Mouse (Mus musculus) hindbrain, postnatal 0 days (tissue): ENCODE data around the gene Cant1. TPM values are rescaled to one million over a fixed set of nuclear protein-coding genes. Genes with fewer than 3 reads are reported as not detected.

Experiments
- ATAC-seq: fragments of 200-750 bp; cut with Nextera tagmentation; 2 replicates; pipeline ENCODE4 v1.8.0; 2017; ENCODE audit warnings: mild to moderate bottlenecking, moderate TSS enrichment, moderate library complexity
- DNase-seq: peaks from one replicate; pipeline ENCODE4 v3.0.0-alpha.2; 2015; ENCODE audit warnings: low spot score
- H3K27ac ChIP-seq: fragments of 300-500 bp; sonication (generic); 2 replicates; pipeline ENCODE4 v1.5.1; 2014; ENCODE audit warnings: mild to moderate bottlenecking
- H3K27me3 ChIP-seq: fragments of 300-500 bp; sonication (generic); 2 replicates; pipeline ENCODE4 v1.6.1; 2014; ENCODE audit warnings: low read length, mixed read lengths; ENCODE audit not compliant: insufficient read depth
- H3K36me3 ChIP-seq: fragments of 300-500 bp; sonication (generic); 2 replicates; pipeline ENCODE4 v1.6.1; 2014; ENCODE audit warnings: low read length, mixed read lengths; ENCODE audit not compliant: insufficient read depth
- H3K4me1 ChIP-seq: fragments of 300-500 bp; sonication (generic); 2 replicates; pipeline ENCODE4 v1.6.1; 2014; ENCODE audit warnings: antibody characterized with exemption, low read length, mixed read lengths; ENCODE audit not compliant: insufficient read depth
- H3K4me2 ChIP-seq: fragments of 300-500 bp; sonication (generic); 2 replicates; pipeline ENCODE4 v1.6.1; 2014; ENCODE audit warnings: low read depth, mild to moderate bottlenecking, low read length, moderate library complexity, mixed read lengths
- H3K4me3 ChIP-seq: fragments of 300-500 bp; sonication (generic); 2 replicates; pipeline ENCODE4 v1.5.1; 2014; ENCODE audit warnings: low read length
- H3K9ac ChIP-seq: fragments of 300-500 bp; sonication (generic); replicated peaks from 2 replicates; pipeline ENCODE4 v1.6.1; 2014; ENCODE audit warnings: mild to moderate bottlenecking, low read length, moderate library complexity, mixed read lengths
- H3K9me3 ChIP-seq: fragments of 300-500 bp; sonication (generic); 2 replicates; pipeline ENCODE4 v1.6.1; 2016; ENCODE audit warnings: low read length, mixed read lengths
- CTCF ChIP-seq: IDR thresholded peaks from 2 replicates; pipeline ENCODE4 v1.5.1; 2016; ENCODE audit warnings: antibody characterized with exemption, control low read depth, low read depth
- WGBS: fragments of 180-500 bp; shearing (Covaris S2); extraction: QIAGEN DNeasy Blood & Tissue Kit; methylation state at CpG from one replicate; pipeline ENCODE4 v1.1.7; 2014; 5-methylcytosine and 5-hydroxymethylcytosine counted together
- polyA plus RNA-seq: library from polyadenylated mRNA; unstranded; fragments of >200 nt; fragmentation: Nextera tagmentation; extraction: Ambion mirVana; gene quantifications from 2 replicates; pipeline ENCODE4 v1.2.1, GENCODE M21; 2015
- total RNA-seq: library from RNA; depleted of rRNA; stranded (reverse); fragments of >200 nt; gene quantifications from 2 replicates; pipeline ENCODE4 v1.2.3, GENCODE M21; 2014

Cant1 gene
- total and polyA plus RNA-seq, 2 experiments from 2014 or later = 25.8 to 47.9 TPM

- Histone ChIP-seq H3K9ac (no peak overlapping the region), H3K36me3 (peaks cover 3% of the 10 kb centered on the region; the same call in 1 of the 2 replicates), H3K27me3 (no peaks in the 10 kb centered on the region), H3K4me2 (no peak overlapping the region), H3K9me3 (no peaks in the 10 kb centered on the region), H3K4me3 (no peak overlapping the region), H3K27ac (no peak overlapping the region), H3K4me1 (peaks cover 19% of the 10 kb centered on the region; the same call in 1 of the 2 replicates)
- DNase-seq (peak; percentile 36), ATAC-seq (no peak)
- no peak for TF ChIP-seq CTCF
- WGBS = 58% methylated on average over 7 of the region's 7 CpGs
Measured at GRCm38 (mm10) chr11:118416046-118416445, 2.8 kb downstream of the Cant1 start.

GRCm38 (mm10) chr11:118415630-118416029, 3.3 kb downstream of the Cant1 start:
- ATAC-seq = no peak
- Histone ChIP-seq H3K4me3 (no peak overlapping the region), H3K4me1 (peaks cover 19% of the 10 kb centered on the region; the same call in 1 of the 2 replicates), H3K36me3 (peaks cover 7% of the 10 kb centered on the region; the same call in 1 of the 2 replicates), H3K9me3 (no peaks in the 10 kb centered on the region), H3K4me2 (no peak overlapping the region), H3K27ac (no peak overlapping the region), H3K9ac (no peak overlapping the region), H3K27me3 (no peaks in the 10 kb centered on the region)
- TF ChIP-seq CTCF = no peak
- DNase-seq = no peak
- WGBS = 78% methylated on average over 6 of the region's 6 CpGs

- H3K9me3 ChIP-seq = no peaks in the 10 kb centered on the region
- H3K27me3 ChIP-seq = no peaks in the 10 kb centered on the region
- no peak for DNase-seq
- no peak for ATAC-seq
- H3K4me3 ChIP-seq = no peak overlapping the region
- peaks cover 10% of the 10 kb centered on the region; the same call in 1 of the 2 replicates for H3K36me3 ChIP-seq
- H3K4me2 ChIP-seq = no peak overlapping the region
- H3K27ac ChIP-seq = no peak overlapping the region
- WGBS = 93% methylated on average over 5 of the region's 5 CpGs
- no peak for TF ChIP-seq CTCF
- no peak overlapping the region for H3K9ac ChIP-seq
- H3K4me1 ChIP-seq = peaks cover 19% of the 10 kb centered on the region; the same call in 1 of the 2 replicates
Measured at GRCm38 (mm10) chr11:118414270-118414669, 4.6 kb downstream of the Cant1 start.

GRCm38 (mm10) chr11:118413055-118413454, 5.8 kb downstream of the Cant1 start:
- peaks cover 17% of the 10 kb centered on the region; the same call in 1 of the 2 replicates for H3K4me1 ChIP-seq
- H3K4me2 ChIP-seq = no peak overlapping the region
- H3K27me3 ChIP-seq = no peaks in the 10 kb centered on the region
- ATAC-seq (no peak), DNase-seq (peak; percentile 50)
- WGBS = 56% methylated on average over 4 of the region's 4 CpGs
- H3K27ac ChIP-seq = no peak overlapping the region
- no peak overlapping the region for H3K4me3 ChIP-seq
- no peak overlapping the region for H3K9ac ChIP-seq
- H3K36me3 ChIP-seq = peaks cover 15% of the 10 kb centered on the region; the same call in 1 of the 2 replicates
- no peak for TF ChIP-seq CTCF
- H3K9me3 ChIP-seq = no peaks in the 10 kb centered on the region

GRCm38 (mm10) chr11:118412601-118413000, 6.3 kb downstream of the Cant1 start:
- H3K4me2 ChIP-seq = no peak overlapping the region
- H3K27ac ChIP-seq = no peak overlapping the region
- H3K27me3 ChIP-seq = no peaks in the 10 kb centered on the region
- ATAC-seq = no peak
- no peak overlapping the region for H3K9ac ChIP-seq
- peaks cover 20% of the 10 kb centered on the region; the same call in 1 of the 2 replicates for H3K36me3 ChIP-seq
- no peak for TF ChIP-seq CTCF
- H3K4me3 ChIP-seq = no peak overlapping the region
- 67% methylated on average over 2 of the region's 2 CpGs for WGBS
- DNase-seq = no peak
- no peaks in the 10 kb centered on the region for H3K9me3 ChIP-seq
- 0 out of 2 replicates have a peak, but pooled peaks cover 13% of the 10 kb centered on the region for H3K4me1 ChIP-seq

- Histone ChIP-seq H3K27me3 (no peaks in the 10 kb centered on the region), H3K27ac (no peak overlapping the region), H3K9me3 (no peaks in the 10 kb centered on the region), H3K4me2 (no peak overlapping the region), H3K9ac (no peak overlapping the region), H3K36me3 (peaks cover 31% of the 10 kb centered on the region), H3K4me3 (no peak overlapping the region), H3K4me1 (0 out of 2 replicates have a peak, but pooled peaks cover 13% of the 10 kb centered on the region)
- no peak for ATAC-seq
- 91% methylated on average over 8 of the region's 8 CpGs for WGBS
- DNase-seq = no peak
- TF ChIP-seq CTCF = no peak
Measured at GRCm38 (mm10) chr11:118411271-118411670, 7.6 kb downstream of the Cant1 start.

GRCm38 (mm10) chr11:118410479-118410878, 8.4 kb downstream of the Cant1 start:
- H3K27ac ChIP-seq = no peak overlapping the region
- ATAC-seq (no peak), DNase-seq (no peak)
- H3K36me3 ChIP-seq = peaks cover 31% of the 10 kb centered on the region
- no peak overlapping the region for H3K4me2 ChIP-seq
- H3K9me3 ChIP-seq = no peaks in the 10 kb centered on the region
- no peak overlapping the region for H3K4me3 ChIP-seq
- H3K27me3 ChIP-seq = no peaks in the 10 kb centered on the region
- no peak for TF ChIP-seq CTCF
- H3K4me1 ChIP-seq = 0 out of 2 replicates have a peak, but pooled peaks cover 6% of the 10 kb centered on the region
- no peak overlapping the region for H3K9ac ChIP-seq
- 91% methylated on average over 10 of the region's 10 CpGs for WGBS
